Mouse (Mus musculus): ENCODE results near the gene Gm3149.
"Not testable (repeated sequence)": the region's sequence is repeated elsewhere in the genome, so short reads cannot be mapped to it uniquely, and the experiment has no call there.

The Gm3149 gene

GRCm38 (mm10) chr14:4316983-4317382 lies at the start of gene Gm3149:
TSS of gene Gm3149 (plus strand) at chr14:4317283.
- not testable (repeated sequence) for DNase-seq

- not testable (repeated sequence) for DNase-seq
These were observed 47.7 kb upstream of the Gm3149 start for GRCm38 (mm10) chr14:4269238-4269950.

GRCm38 (mm10) chr14:4279828-4280227 lies 37.3 kb upstream of the Gm3149 start:
- DNase-seq: not testable (repeated sequence)

GRCm38 (mm10) chr14:4334476-4335080 lies 17.5 kb downstream of the Gm3149 start, which contains the start of gene 2610042L04Rik:
TSS of gene 2610042L04Rik (plus strand) at chr14:4334763.
- DNase-seq: not testable (repeated sequence)

- not testable (repeated sequence) for DNase-seq
These were observed 18.4 kb downstream of the Gm3149 start for GRCm38 (mm10) chr14:4335506-4335905.

GRCm38 (mm10) chr14:4368991-4369390 lies 51.9 kb downstream of the Gm3149 start:
- DNase-seq: not testable (repeated sequence)

- not testable (repeated sequence) for DNase-seq
These were observed 52.6 kb downstream of the Gm3149 start for GRCm38 (mm10) chr14:4369691-4370090.

All from cerebellum, adult 11-12 months (tissue).